Mouse (Mus musculus) left cerebral cortex, postnatal 25 days (tissue): ENCODE data around the gene Mecom. TPM values are rescaled to one million over a fixed set of nuclear protein-coding genes. Genes with fewer than 3 reads are reported as not detected.

ENCODE experiments used
- DNase-seq, 2 experiments: peaks; one replicate each; pipeline ENCODE4 v3.0.0; 2022; ENCODE audit warnings: low spot score in 2 of 2, mixed read lengths in 1 of 2
- intact Hi-C: fragments of 180-260 bp; cut with DNase I; formaldehyde crosslinking; loops from one replicate; pipeline ENCODE4 v1.15.1; 2025
- total RNA-seq, 2 experiments: library from RNA; stranded (reverse); gene quantifications; 2 replicates each; pipeline ENCODE4 v1.2.3; 2021

The Mecom gene
- total RNA-seq, 2 experiments from 2014 or later, result 3.0 to 3.2 TPM

DNA sequence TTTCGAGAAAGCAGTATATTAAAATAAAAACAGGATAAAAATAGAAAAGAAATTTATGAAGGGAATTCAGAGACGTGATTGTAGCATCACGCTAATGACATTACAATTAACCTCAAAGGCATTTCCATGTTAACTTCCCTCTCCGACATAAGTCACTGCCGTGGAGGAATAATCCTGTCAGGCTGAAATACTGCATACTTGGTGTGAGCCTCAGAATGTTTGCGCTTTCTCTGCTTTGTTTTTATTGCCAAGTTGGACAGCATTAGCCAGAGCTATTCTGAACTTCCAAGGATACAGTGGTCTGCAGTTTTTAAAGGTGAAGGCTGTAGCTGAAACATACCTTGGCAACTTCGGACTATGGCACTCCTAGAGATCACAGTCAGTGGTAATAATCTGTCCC is 455.3 kb downstream of the Mecom start:
- DNase-seq, result no peak
- intact Hi-C loops, result no loop called here

DNA sequence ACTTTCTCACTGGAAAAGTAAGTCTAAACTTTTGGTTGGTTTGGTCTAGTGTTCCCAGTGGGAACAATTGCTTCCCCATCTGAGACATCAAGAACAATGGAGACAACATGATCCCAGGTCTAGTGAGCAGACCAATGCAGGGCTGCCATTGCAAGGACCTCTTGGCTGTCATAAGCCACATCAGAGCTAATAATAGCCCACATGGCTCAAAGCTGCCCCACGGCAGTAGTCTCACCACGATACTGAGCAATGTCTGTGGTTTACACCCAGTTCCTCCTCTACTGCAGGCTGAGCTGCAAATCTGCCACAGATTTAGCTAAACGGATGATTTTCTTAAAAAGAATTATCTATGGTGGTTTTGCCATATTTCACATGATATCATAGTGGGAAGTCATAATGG is 455.9 kb downstream of the Mecom start:
- intact Hi-C loops, result no loop called here
- no peak for DNase-seq

DNA sequence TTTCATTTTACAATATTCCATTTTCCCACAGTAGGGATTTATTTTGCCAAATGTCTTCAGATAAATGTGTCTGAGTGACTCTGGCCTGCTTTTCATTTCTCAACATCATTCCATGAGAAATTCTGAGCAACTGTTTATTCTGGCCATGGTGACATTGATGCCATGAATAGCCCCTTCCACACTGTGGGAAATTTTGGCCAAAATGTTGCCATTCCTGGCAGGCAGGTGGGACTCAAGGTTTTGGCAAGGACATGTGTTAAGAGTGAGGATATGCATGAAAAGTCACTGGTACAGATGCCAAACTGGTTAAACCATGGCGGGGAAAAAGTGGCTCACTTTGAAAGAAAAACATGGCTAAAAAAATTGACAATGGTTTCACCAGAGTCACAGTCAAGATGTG is 456.4 kb downstream of the Mecom start:
- intact Hi-C loops, result no loop called here
- DNase-seq, result no peak

DNA sequence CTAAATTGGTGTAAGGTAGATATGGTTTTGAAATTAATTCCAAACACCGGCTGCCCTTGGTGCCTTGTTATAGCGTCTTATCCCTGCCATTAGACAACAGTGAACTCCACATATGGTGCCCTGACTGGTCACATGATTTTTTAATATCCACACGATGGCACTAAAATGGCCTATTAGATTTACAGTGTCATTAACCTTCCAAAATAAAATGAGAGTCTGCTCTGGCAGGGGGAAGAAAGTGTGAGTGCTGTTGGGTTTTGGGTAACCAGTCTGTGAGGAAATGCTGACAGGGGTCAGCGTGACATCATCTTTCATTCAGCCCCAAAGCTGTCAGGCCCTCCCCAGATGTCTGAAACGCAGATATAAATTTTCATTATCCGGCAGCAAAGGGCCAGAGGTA is 461.7 kb downstream of the Mecom start:
- no peak for DNase-seq
- intact Hi-C loops, result no loop called here

DNA sequence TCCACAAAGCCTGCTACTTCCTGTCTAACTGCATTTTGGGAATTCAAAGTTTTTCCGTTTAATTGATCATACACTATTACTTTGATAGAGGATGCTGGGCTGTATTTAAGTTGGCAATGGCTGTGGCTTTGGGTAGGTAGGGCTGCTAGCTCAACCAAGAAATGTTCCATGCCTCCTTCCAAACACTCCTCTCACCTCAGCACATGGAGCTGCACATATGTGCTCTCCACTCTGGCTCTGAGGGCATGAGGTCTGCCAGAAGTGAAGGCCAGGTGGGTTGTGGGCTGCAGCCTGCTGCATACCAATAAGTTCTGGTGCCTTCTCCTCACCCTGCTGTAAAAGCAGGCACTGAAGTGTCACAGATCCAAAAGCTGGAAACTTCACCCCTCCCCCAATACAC is 464.0 kb downstream of the Mecom start:
- intact Hi-C loops, result no loop called here
- no peak for DNase-seq

DNA sequence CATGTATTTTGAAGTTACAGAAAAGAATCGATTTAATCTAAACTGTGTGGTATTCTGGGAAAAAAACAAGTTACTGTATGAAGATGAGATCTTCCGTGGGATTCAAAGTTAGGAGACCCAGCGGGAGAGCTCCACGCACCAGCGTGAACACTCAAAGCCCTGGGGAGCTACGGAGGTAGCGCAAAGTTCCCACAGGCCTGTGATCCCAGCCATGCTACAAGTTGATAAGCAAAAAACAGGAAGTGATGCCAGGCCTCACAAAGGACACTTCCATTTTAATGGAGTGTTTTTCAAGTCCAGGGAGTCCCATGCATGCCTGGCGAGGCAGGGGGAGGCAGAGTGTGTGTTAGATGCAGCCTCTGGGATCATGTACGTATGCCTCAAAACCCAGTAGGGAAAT is 464.5 kb downstream of the Mecom start:
- no peak for DNase-seq
- intact Hi-C loops, result no loop called here

DNA sequence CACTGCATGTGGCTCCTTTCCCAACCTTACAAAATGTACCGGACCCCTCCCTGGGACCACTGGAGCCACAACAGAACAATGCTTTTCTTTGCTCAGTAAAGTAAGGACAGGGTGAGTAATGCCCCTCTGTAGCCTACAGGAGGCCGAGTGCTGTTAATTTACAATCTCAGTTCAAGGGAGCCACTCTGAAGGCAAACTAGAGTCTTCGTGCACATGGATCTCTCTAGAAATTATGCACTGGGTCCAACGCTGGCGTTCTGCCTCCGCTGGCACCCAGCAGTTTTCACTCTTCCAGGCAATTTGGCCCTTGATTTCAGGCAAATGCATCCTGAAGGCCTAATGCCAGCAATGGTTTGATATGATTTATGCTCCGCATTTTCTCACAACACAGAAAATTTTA is 467.0 kb downstream of the Mecom start:
- no peak for DNase-seq
- intact Hi-C loops, result no loop called here

DNA sequence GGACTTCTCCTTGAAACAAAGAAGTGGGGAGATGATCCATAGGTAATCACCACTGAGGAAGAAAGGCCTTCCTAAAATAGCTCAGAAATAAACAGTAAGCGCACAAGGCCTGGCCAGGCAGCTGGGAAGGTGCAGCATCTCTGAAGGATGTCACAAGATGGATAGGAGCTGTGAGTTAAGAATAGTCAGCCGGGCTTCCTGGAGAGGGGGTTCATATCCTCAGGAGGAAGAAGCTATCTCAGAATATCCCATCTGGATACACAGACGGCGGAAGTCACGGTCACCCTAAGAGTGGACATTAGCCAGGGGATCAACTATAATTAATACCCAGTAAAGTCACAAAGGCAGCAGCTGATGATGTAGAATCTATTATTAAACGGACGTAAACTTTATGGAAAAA is 471.3 kb downstream of the Mecom start:
- DNase-seq, result no peak
- intact Hi-C loops, result no loop called here

DNA sequence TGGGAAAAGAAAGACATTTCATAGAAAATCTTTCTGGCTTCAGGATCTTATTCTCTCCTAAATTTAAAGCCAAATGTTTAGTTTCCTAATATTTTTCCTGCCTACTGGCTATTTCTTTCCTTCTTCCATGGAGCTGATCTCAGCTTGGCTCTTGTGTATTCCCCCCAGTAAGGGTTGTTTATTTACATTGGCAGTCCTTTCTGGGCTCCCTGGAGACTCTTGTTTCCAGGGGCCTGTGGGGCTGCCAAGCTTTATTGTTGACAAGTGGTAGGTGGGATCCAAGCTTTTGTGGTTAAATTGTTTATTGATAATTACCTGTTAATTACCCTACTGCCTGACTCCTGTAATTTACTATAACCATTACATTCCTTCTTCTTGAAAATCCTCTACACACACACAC is 476.5 kb downstream of the Mecom start:
- intact Hi-C loops, result no loop called here

DNA sequence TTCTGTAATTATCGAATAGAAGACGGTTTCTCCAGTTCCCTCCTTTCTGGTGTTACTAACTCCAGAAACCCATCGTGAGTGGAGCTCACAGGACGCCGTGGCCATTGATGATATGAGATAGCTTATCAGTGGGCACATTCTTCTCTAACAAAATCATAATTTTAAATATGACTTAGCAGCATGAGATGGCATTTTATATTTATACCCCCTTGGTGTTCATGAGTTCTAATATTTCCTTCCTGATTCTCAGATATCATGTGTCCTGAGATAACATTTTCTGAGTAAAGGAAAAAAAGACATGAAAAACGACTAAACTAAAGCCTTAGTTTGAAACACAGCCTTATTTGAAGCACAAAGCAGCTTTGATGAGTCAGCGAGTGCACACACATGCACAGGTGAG is 481.3 kb downstream of the Mecom start:
- intact Hi-C loops, result no loop called here
- DNase-seq, result no peak

More for the DNA sequence above, 476.5 kb downstream of the Mecom start:
- DNase-seq, result no peak

DNA sequence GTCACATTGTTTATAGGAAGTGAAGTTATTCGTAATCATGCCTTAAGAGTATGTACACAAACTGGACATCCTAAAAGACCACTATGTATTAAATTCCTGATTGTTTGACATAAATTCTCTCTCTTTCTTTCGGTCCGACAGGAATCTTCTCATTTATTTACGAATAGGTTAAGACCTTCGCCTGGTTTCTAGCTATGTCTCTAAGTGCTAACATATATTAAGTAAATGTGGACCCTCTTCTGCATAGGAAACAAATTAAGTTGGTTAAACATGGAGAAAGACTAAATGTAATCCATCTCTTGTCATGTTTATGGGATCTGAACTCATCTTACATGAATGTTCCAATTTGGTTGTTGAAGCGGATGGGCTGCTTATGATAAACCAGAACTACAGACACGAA is 487.8 kb downstream of the Mecom start:
- intact Hi-C loops, result no loop called here
- no peak for DNase-seq

DNA sequence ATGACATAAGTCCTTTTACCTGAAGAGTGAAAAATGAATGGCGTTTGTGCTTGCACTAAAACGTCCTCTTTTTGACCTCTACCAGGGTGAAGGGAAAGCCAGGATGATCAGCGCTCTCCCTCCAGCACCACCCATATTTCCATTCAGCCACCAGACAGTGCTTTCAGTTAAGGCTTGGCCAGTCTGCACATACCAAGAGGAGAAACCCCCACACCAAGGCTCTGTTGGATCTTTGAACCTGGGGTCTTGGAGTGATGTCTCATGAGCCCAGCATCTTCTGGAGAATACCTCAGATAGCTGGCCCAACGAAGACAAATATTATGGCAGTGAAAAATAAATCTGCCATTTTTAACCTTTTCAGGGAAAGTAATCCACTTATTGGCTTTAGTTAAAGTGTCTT is 488.2 kb downstream of the Mecom start:
- intact Hi-C loops, result no loop called here
- DNase-seq, result no peak

DNA sequence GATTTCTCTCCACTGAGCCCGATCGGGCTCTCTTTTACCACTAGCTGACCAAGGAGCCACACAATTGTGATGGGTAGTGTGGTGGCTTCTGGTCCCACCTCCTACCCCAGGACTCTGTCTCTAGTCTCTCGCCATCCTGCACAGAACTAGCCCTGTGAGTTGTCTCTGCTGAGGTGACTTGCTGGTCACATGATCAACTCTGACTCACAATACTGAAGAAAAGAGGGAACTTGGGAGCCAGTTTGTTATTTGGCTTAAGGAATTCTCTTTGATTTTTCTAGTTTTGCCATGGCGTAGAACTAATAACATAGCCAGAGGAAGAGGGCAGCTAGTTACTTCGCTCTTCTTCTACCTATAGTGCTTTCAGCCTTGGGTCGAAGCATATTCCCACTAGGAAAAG is 496.5 kb downstream of the Mecom start:
- intact Hi-C loops, result no loop called here

DNA sequence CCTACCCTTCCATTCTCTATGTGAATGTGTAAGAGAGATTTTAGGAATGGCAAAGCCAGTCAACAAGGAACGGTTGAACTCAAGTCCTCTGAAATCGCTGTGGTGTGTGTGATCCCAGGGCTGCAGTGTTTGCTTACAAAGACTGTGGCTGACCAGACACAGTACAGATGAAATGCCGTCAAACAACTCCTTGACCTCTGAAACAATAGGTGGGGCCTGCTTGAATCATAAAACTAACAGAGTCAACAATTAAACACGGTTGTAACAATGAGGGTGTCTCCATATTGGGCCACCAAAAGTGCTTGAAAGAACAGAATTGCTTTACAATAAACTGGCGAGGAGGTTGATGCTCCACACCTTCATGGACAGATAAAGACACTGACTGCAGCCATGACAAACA is 497.0 kb downstream of the Mecom start:
- intact Hi-C loops, result no loop called here
- no peak for DNase-seq

More for the DNA sequence above, 496.5 kb downstream of the Mecom start:
- no peak for DNase-seq

DNA sequence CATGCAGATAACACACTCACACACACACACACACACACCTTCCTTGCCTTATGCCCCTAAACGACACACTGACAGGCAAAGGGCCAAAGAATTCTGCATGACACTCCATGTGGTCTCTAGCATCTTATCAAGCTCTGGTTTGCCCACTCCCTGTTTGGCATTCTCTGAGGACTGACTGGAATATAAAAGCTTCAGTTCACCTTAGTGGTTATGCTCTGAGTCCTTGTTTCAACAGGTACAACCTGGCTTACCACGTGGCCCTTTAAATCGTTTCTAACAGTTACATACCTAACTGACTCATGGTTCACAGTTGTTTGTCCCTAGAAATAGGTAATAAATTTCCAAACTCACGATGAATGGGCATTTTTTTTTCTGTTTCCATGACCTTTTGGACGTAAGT is 499.0 kb downstream of the Mecom start:
- intact Hi-C loops, result no loop called here
- no peak for DNase-seq

DNA sequence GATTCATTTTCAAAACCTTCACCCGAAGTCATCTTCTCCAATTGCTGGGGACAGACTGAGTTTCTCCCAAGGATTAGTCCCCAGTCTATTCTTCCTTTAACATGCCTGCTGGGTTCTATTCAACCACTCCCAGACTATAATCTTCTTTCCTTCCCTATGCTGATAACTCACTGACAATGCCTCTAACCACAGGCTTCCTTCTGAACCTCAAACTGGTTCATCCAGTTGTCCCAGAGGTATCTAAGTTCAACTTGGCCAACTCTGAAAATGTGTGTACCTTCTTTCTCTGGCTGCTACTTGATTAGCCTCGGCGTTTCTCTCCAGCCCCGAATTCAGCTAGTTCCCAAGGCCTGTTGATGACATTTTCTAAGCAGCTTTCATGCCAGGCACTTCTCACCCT is 499.7 kb downstream of the Mecom start:
- intact Hi-C loops, result no loop called here
- DNase-seq, result no peak

DNA sequence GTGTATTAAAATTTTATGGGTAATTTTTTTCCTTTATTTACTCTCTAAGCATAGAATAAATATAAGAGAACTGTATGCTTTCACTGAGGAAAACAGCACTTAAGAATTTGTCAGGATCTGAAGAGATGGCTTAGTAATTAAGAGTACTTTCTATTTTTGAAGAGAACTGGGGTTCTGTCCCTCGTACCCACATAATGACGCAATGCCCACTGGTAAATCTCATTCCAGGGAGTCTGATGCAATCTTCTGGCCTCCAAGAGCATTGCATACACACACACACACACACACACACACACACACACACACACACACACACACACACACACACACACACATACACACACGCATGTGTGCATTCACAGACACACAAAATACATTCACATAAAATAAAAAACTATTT is 504.3 kb downstream of the Mecom start:
- DNase-seq, result no peak
- intact Hi-C loops, result no loop called here

DNA sequence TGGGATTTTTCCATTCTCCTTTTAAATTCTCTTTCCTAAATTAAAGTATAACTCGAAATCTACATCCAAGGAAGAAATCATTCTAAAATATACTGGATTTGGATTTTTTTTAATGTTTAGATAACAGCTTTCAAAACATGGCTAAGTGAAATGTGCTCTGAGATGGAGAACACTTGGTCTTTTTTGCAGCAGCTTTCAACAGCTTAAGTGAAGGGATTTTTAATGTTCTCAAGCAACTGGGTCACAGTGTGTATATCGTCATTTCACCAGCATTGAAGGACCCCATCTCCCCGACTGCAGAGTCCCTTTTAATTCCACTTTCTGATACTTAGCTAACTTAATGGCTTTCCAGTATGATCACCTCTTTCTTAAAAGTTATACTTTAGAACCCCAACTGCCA is 509.3 kb downstream of the Mecom start:
- no peak for DNase-seq
- intact Hi-C loops, result no loop called here

DNA sequence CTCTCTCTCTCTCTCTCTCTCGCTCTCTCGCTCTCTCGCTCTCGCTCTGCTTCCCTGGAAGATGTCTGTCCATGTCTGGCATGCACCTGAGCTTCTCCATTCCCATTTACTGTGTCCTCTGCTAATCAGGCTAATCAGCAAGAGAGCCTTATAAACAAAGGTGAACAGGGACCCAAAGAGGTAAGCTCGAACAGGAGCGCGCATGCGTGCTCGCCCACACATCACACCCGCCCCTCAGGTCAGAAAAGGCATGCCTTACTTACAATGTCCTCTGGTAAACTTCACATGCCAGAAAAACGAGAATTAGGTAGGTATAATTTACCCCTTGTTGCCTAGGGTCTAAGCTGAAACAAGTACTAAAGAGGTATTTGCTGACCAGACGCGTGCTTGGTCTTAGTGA is 527.8 kb downstream of the Mecom start:
- DNase-seq, result no peak
- intact Hi-C loops, result loop anchor here (10.0 kb wide), 1 partner anchor 495 kb away; no protein-coding TSS in a partner anchor

DNA sequence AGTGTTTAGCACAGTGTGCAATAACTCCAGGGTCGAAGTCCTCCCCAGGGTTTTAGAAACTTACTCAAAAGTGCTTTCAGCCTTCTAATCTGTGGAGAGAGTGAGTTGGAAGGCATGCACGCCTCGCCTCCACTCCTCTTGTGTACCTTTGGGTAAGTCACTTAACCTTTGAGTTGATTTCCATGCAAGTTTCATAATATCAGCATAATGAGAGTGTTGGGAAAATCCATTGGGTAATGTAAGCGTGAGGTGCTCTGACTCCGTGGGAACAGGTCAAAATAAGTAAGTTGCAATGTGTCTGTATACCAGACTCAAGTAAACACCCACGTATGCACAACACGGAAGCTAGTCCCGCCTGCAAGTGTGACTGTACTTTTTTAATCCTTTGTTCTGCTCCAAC is 528.4 kb downstream of the Mecom start:
- intact Hi-C loops, result loop anchor here (10.0 kb wide), 1 partner anchor 495 kb away; no protein-coding TSS in a partner anchor
- no peak for DNase-seq

DNA sequence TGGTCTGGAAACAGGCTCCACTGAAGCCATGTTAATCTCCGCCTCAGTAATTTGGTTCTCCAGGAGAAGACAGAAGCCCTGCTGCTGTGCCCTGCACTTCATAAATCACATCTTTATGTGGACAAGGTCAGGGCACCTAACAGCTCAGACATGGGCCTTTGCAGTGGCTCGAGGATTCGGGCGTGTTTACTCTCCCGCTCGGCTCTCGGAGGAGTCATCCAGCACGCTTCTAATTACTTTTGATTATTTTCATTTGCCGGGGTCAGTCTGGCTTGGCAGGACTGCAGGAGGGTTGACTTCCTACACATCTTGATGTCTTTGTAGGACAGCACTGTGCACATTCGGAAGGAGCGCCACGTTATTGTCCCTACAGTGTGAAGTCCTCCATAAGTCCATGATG is 529.6 kb downstream of the Mecom start:
- intact Hi-C loops, result loop anchor here (10.0 kb wide), 1 partner anchor 497 kb away; no protein-coding TSS in a partner anchor
- DNase-seq, result no peak

DNA sequence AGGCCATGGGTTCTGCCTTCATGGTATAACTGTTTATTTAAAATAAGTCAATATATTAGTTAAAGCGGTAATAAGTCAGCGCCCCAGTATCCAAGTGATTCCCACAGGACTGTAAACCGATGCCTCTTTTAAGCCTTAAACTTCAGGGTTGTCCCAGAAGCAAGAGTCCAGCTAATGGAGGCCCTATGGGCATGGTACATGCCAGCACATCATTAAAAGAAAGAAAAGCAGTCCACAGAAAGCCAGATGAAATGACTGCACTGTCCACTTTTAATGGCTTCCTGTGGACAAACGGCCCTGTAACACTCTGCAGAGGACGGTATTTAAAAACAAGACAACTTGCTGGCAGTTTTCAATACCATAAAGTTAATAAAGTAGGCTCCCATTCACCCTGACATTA is 531.0 kb downstream of the Mecom start:
- DNase-seq, result no peak
- intact Hi-C loops, result loop anchor here (10.0 kb wide), 1 partner anchor 498 kb away; no protein-coding TSS in a partner anchor
